Mouse (Mus musculus): ENCODE data around the gene Ints2.
"Not testable (repeated sequence)": the region's sequence is repeated elsewhere in the genome, so short reads cannot be mapped to it uniquely, and the experiment has no call there.

Ints2 gene

GRCm38 (mm10) chr11:86257460-86258076, at the start of gene Ints2:
TSS of gene Ints2 (minus strand) at chr11:86257575.
- DNase-seq: peak; percentile 92

- not testable (repeated sequence) for DNase-seq
Observed at GRCm38 (mm10) chr11:86292201-86292600, 34.8 kb upstream of the Ints2 start.

- DNase-seq: no peak
Observed at GRCm38 (mm10) chr11:86291714-86292113, 34.3 kb upstream of the Ints2 start.

GRCm38 (mm10) chr11:86285729-86286128, 28.4 kb upstream of the Ints2 start:
- no peak for DNase-seq

GRCm38 (mm10) chr11:86278442-86279102, 21.2 kb upstream of the Ints2 start:
- no peak for DNase-seq

GRCm38 (mm10) chr11:86257054-86257453, 321 bp downstream of the Ints2 start:
- DNase-seq: no peak

GRCm38 (mm10) chr11:86253342-86253741, 4.0 kb downstream of the Ints2 start:
- DNase-seq: no peak

- no peak for DNase-seq
Observed at GRCm38 (mm10) chr11:86232446-86232845, 24.9 kb downstream of the Ints2 start.

GRCm38 (mm10) chr11:86231781-86232350, 25.5 kb downstream of the Ints2 start:
- no peak for DNase-seq

GRCm38 (mm10) chr11:86226646-86227180, 30.7 kb downstream of the Ints2 start:
- DNase-seq: no peak

- no peak for DNase-seq
Observed at GRCm38 (mm10) chr11:86225761-86226160, 31.6 kb downstream of the Ints2 start.

- no peak for DNase-seq
Observed at GRCm38 (mm10) chr11:86211803-86212202, 45.6 kb downstream of the Ints2 start.

- DNase-seq: no peak
Observed at GRCm38 (mm10) chr11:86209123-86209522, 48.3 kb downstream of the Ints2 start.

- DNase-seq: no peak
Observed at GRCm38 (mm10) chr11:86205876-86206275, 51.5 kb downstream of the Ints2 start.

GRCm38 (mm10) chr11:86205031-86205430, 52.3 kb downstream of the Ints2 start:
- no peak for DNase-seq

- DNase-seq: peak; percentile 22 to 51
Observed at GRCm38 (mm10) chr11:86201901-86202675, 55.3 kb downstream of the Ints2 start.

- peak; percentile 92 for DNase-seq
Observed at GRCm38 (mm10) chr11:86201037-86201786, 56.2 kb downstream of the Ints2 start, which contains the start of gene Brip1. TSS of gene Brip1 (minus strand) at chr11:86201193.

- DNase-seq: no peak
Observed at GRCm38 (mm10) chr11:86200460-86201021, 56.8 kb downstream of the Ints2 start.

- DNase-seq: no peak
Observed at GRCm38 (mm10) chr11:86199733-86200132, 57.6 kb downstream of the Ints2 start.

GRCm38 (mm10) chr11:86185224-86185623, 72.2 kb downstream of the Ints2 start:
- not testable (repeated sequence) for DNase-seq

- no peak for DNase-seq
Observed at GRCm38 (mm10) chr11:86175833-86176232, 81.5 kb downstream of the Ints2 start.

- peak; percentile 42 to 47 for DNase-seq
Observed at GRCm38 (mm10) chr11:86174173-86174572, 83.2 kb downstream of the Ints2 start.

Measured in thymus, postnatal 36 days (tissue).